In the genomic region with DNA sequence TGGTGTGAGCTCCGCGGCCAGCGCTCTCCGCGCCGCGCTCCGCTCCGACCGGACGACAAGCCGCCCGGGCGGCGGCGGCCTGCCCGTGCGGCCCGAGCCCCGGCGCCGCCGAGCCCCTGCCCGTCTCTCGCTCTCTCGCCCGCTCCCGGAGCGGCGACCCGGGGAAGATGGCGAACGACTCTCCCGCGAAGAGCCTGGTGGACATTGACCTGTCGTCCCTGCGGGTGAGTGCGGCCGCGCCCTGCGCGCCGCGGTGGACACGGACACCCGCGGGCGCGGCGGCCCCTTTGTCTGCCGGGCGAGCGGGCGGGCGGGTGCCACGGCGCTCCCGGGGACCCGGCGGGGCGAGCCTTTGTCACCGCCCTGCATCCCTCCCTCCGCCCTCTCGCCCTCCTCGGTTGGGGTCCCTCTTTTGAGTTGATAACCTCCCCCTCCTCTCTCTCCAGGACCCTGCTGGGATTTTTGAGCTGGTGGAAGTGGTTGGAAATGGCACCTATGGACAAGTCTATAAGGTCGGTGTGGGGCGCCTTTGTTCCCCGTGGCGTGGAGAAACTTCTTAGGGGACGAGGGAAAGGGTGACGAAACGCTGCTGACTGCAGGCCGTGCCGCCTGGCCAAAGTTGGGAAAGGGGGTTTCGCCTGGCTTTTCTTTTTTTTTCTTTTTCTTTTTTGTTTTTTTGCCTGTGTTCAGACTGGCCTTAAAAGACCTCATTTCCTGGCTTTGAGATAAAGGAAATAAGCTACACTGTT, we compare ENCODE assay signal across 8 mouse cellular contexts. TPM values are rescaled to one million over a fixed set of nuclear protein-coding genes. Genes with fewer than 3 reads are reported as not detected.
DNase-seq lines count a peak whose midpoint lies in the region; TF ChIP-seq lines count a peak whose summit lies in the region.

No protein-coding gene starts in this region.

- DNase-seq in CD4-positive helper T cell, adult 2 months (ENCODE audit: low read depth, low spot score) = peak; percentile 59
- DNase-seq in adipocyte (ENCODE audit: low spot score) = peak; percentile 75
- DNase-seq in embryo, embryonic 11.5 days (ENCODE audit: low read depth, low spot score) = peak; percentile 29
- DNase-seq in heart, adult 9 months (ENCODE audit: low spot score in 2 of 2) = peak; percentile 49 to 60
- peak; percentile 44 for DNase-seq in kidney, adult 2 months
- peak; percentile 78 for DNase-seq in lung, adult 2 months
- DNase-seq in ovary, postnatal 36 days (ENCODE audit: low spot score) = peak; percentile 64
- DNase-seq in urinary bladder, postnatal 36 days (ENCODE audit: low spot score in 2 of 2) = peak; percentile 42 to 53

- H3K27me3 ChIP-seq in kidney, adult 2 months (replicated peaks; ENCODE audit: control insufficient read depth, insufficient read depth, low read length) = no peaks in the 10 kb centered on the region

- no peaks in the 10 kb centered on the region for H3K4me1 ChIP-seq in kidney, adult 2 months (ENCODE audit: control insufficient read depth, insufficient read depth, low read length)
- H3K4me1 ChIP-seq in lung, adult 2 months (ENCODE audit: control insufficient read depth, insufficient read depth, low read length) = peaks cover 6% of the 10 kb centered on the region; the same call in 1 of the 2 replicates

- TF ChIP-seq POLR2A in kidney, adult 2 months (IDR thresholded peaks at IDR 0.05; ENCODE audit: low read depth, low read length) = no peak
- TF ChIP-seq POLR2A in lung, adult 2 months (IDR thresholded peaks at IDR 0.05; ENCODE audit: borderline replicate concordance, extremely low read depth, low read depth, low read length) = no peak

- peak overlapping the region; percentile 68 for H3K4me3 ChIP-seq in kidney, adult 2 months (ENCODE audit: insufficient read depth, low read depth, low read length)
- peak overlapping the region; percentile 71 for H3K4me3 ChIP-seq in lung, adult 2 months (replicated peaks; ENCODE audit: extremely low read depth, low read depth, low read length)

- no peak for TF ChIP-seq CTCF in kidney, adult 2 months (conservative IDR thresholded peaks at IDR 0.05; ENCODE audit: insufficient read depth, insufficient read length, low read depth, low read length)
- TF ChIP-seq CTCF in lung, adult 2 months (IDR thresholded peaks at IDR 0.05; ENCODE audit: insufficient read depth, low read length) = no peak

- no peaks in the 10 kb centered on the region for H3K36me3 ChIP-seq in kidney, adult 2 months (ENCODE audit: control insufficient read depth, insufficient read depth, low read length)

- WGBS in kidney, adult 2 months = 2% methylated on average over 75 of the region's 75 CpGs
- under 1% methylated on average over 74 of the region's 75 CpGs for WGBS in lung, adult 2 months

- peak overlapping the region; percentile 71 for H3K27ac ChIP-seq in kidney, adult 2 months (ENCODE audit: insufficient read depth, low read depth, low read length)

RNA-seq across cellular contexts. Expression of gene Map4k4, which starts 0.5 kb away (rescaled TPM):
- 28.3 and 29.2 TPM in 2 replicates for polyA plus RNA-seq in kidney, adult 2 months (2012; rRNA removed)
- 80.4 and 94.7 TPM in 2 replicates for polyA plus RNA-seq in lung, adult 2 months (2012; rRNA removed)

Comparison
In these comparisons a context has a peak if more than half of its experiments do, and no peak if none do; other contexts are left out.
1. Peak in every context shown above with its lines: DNase-seq, H3K4me3 ChIP-seq and H3K27ac ChIP-seq.